Mouse (Mus musculus) kidney, postnatal 0 days (tissue): Measurements from ENCODE around the gene Igsf21. TPM values are rescaled to one million over a fixed set of nuclear protein-coding genes. Genes with fewer than 3 reads are reported as not detected.

Experiments used
- ATAC-seq: fragments of 200-750 bp; cut with Nextera tagmentation; replicated peaks from 2 replicates; pipeline ENCODE4 v1.8.0; 2017; ENCODE audit warnings: low read depth, moderate number of reproducible peaks, moderate TSS enrichment, moderate library complexity; ENCODE audit not compliant: low FRiP score
- DNase-seq: peaks from one replicate; pipeline ENCODE4 v3.0.0-alpha.2; 2016; ENCODE audit warnings: low spot score
- H3K27ac ChIP-seq: fragments of 300-500 bp; sonication (generic); 2 replicates; pipeline ENCODE4 v1.5.1; 2014; ENCODE audit warnings: mild to moderate bottlenecking
- H3K27me3 ChIP-seq: fragments of 300-500 bp; sonication (generic); 2 replicates; pipeline ENCODE4 v1.6.1; 2014; ENCODE audit warnings: low read length, mixed read lengths; ENCODE audit not compliant: insufficient read depth
- H3K36me3 ChIP-seq: fragments of 300-500 bp; sonication (generic); 2 replicates; pipeline ENCODE4 v1.6.1; 2014; ENCODE audit warnings: low read length, mixed read lengths; ENCODE audit not compliant: insufficient read depth
- H3K4me1 ChIP-seq: fragments of 300-500 bp; sonication (generic); replicated peaks from 2 replicates; pipeline ENCODE4 v1.6.1; 2014; ENCODE audit warnings: antibody characterized with exemption, low read length, mixed read lengths; ENCODE audit not compliant: insufficient read depth
- H3K4me2 ChIP-seq: fragments of 300-500 bp; sonication (generic); 2 replicates; pipeline ENCODE4 v1.6.1; 2014; ENCODE audit warnings: mild to moderate bottlenecking, low read length, moderate library complexity, mixed read lengths
- H3K4me3 ChIP-seq: fragments of 300-500 bp; sonication (generic); replicated peaks from 2 replicates; pipeline ENCODE4 v1.5.1; 2014; ENCODE audit warnings: low read depth, low read length
- H3K9ac ChIP-seq: fragments of 300-500 bp; sonication (generic); 2 replicates; pipeline ENCODE4 v1.6.1; 2014; ENCODE audit warnings: low read depth, low read length
- H3K9me3 ChIP-seq: fragments of 300-500 bp; sonication (generic); replicated peaks from 2 replicates; pipeline ENCODE4 v1.6.1; 2016; ENCODE audit warnings: low read length, inconsistent platforms, mixed read lengths
- CTCF ChIP-seq: IDR thresholded peaks from 2 replicates; pipeline ENCODE4 v1.5.1; 2016; ENCODE audit warnings: antibody characterized with exemption, low read depth, mild to moderate bottlenecking, moderate library complexity
- WGBS: fragments of 180-500 bp; shearing (Covaris S2); extraction: QIAGEN DNeasy Blood & Tissue Kit; methylation state at CpG from one replicate; pipeline ENCODE4 v1.1.7; 2014; 5-methylcytosine and 5-hydroxymethylcytosine counted together
- polyA plus RNA-seq: library from polyadenylated mRNA; unstranded; fragments of >200 nt; fragmentation: Nextera tagmentation; extraction: Ambion mirVana; gene quantifications from 2 replicates; pipeline ENCODE4 v1.2.1, GENCODE M21; 2015

The Igsf21 gene
- polyA plus RNA-seq, 1 experiment from 2014 or later: 1.3 TPM

DNA sequence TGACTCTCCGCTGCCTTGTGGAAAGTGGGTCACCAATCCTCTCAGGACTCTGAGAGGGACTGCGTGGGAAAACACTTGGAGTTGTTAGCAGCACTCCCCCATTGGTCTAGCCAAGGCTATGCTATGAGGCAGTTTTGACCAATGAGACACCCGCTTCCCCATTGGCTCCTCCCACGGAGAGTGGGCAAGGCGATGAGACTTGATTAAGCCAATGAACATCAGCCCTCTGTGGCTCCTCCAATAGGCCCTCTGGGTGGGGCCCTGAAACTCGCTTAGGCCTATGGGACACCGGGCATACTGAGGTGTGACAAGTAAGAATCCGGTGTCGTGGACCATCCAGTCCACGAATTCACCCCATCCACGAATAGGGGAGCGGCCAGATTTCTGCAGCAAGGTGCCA lies 242.4 kb downstream of the Igsf21 start:
- H3K9me3 ChIP-seq: no peaks in the 10 kb centered on the region
- H3K4me1 ChIP-seq: no peaks in the 10 kb centered on the region
- H3K4me3 ChIP-seq: no peak overlapping the region
- H3K27ac ChIP-seq: no peak overlapping the region
- H3K36me3 ChIP-seq: no peaks in the 10 kb centered on the region
- TF ChIP-seq CTCF: no peak
- peak overlapping the region; percentile 33 for H3K4me2 ChIP-seq
- WGBS: 12% methylated on average over 12 of the region's 12 CpGs
- DNase-seq (peak; percentile 28), ATAC-seq (peak; percentile 70; the same call in 1 of the 2 replicates)
- H3K27me3 ChIP-seq: peaks cover 9% of the 10 kb centered on the region; the same call in 1 of the 2 replicates
- no peak overlapping the region for H3K9ac ChIP-seq

DNA sequence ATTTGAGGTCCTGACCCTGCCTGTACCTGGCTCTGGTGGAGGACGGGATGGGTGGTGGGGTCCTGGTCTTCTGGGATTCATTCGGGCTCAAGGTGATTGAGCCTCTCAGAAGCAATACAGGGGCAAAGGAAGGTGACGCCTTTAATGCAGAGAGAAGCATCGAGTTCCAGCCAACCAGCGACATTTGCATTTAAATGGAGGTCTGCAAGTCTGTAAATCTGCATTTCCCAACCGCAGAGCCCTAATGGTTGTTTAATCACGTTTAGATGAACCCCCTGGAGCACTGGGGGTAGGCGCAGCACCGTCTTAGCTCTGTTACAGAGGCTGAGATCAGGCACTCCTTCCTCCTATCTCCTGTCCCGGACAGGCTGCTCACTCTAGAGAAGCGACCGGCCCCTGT lies 244.5 kb downstream of the Igsf21 start:
- DNase-seq (no peak), ATAC-seq (no peak)
- Histone ChIP-seq H3K4me3 (no peak overlapping the region), H3K9ac (no peak overlapping the region), H3K27ac (no peak overlapping the region), H3K27me3 (peaks cover 9% of the 10 kb centered on the region; the same call in 1 of the 2 replicates), H3K4me2 (no peak overlapping the region), H3K9me3 (no peaks in the 10 kb centered on the region), H3K4me1 (no peaks in the 10 kb centered on the region), H3K36me3 (no peaks in the 10 kb centered on the region)
- 15% methylated on average over 12 of the region's 12 CpGs for WGBS
- TF ChIP-seq CTCF: no peak

DNA sequence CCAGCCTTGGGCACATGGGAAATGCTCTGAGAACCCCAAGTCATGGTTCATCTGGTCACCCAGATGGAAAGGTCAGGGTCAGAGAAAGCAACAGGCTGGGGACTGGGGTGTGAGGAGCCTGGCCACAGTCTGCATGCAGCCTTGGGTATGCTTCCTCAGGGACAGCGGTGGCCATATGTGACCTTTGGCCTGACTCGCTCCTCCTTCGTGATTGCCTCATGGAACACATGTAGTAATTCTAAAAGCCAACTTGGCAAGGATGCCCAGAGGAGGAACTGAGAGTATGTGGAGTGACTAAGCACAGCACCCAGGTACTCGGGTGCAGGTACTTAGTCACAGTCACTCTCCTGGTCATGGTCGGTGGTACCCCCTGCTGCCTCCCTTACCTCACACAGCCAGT lies 245.7 kb downstream of the Igsf21 start:
- ATAC-seq (no peak), DNase-seq (no peak)
- H3K4me1 ChIP-seq: no peaks in the 10 kb centered on the region
- no peaks in the 10 kb centered on the region for H3K9me3 ChIP-seq
- H3K36me3 ChIP-seq: no peaks in the 10 kb centered on the region
- peaks cover 9% of the 10 kb centered on the region; the same call in 1 of the 2 replicates for H3K27me3 ChIP-seq
- 70% methylated on average over 5 of the region's 5 CpGs for WGBS
- H3K27ac ChIP-seq: no peak overlapping the region
- no peak for TF ChIP-seq CTCF
- H3K9ac ChIP-seq: no peak overlapping the region
- H3K4me2 ChIP-seq: no peak overlapping the region
- H3K4me3 ChIP-seq: no peak overlapping the region

DNA sequence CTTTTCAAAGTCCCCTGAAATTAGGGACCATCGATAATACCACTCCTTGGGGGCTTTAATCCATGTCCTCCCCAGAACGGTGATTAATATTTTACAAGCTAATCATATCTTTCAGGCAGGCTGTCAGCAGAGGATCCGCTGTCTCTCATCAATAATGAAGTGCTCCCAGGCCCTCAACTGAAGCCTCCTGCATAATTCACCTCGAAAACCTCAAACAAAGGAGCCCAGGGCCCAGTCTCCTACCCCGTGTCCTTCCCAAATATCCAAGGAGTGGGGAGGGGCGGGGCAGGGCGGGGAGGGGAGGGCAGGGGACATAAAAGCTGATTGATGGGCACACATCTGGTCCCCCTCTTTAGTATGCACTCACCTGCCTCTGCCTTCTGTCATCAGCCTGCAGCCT lies 247.6 kb downstream of the Igsf21 start:
- 57% methylated on average over 7 of the region's 7 CpGs for WGBS
- Histone ChIP-seq H3K27ac (no peak overlapping the region), H3K9ac (no peak overlapping the region), H3K27me3 (peaks cover 8% of the 10 kb centered on the region; the same call in 1 of the 2 replicates), H3K4me1 (no peaks in the 10 kb centered on the region), H3K36me3 (no peaks in the 10 kb centered on the region), H3K9me3 (no peaks in the 10 kb centered on the region), H3K4me2 (no peak overlapping the region), H3K4me3 (no peak overlapping the region)
- no peak for TF ChIP-seq CTCF
- DNase-seq (no peak), ATAC-seq (no peak)

DNA sequence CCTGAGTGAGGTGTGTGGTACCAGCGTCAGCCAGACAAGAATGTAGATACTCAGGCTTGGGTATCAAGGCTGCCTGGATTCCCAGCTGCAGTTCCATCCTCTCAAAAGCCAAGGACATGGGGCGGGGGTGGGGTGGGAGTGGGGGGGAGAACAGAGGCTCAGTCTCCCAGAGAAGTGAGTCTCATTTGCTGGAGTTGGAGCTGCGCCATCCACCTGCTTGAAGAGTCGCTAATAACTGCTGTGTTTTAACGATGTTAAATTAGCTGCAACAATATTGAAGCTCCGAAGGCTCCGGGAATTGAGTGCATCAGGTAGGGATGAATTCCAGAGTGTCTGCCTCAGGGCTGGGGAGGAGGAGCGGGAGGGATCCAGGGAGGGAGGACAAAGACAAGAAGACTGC lies 250.9 kb downstream of the Igsf21 start:
- Histone ChIP-seq H3K36me3 (no peaks in the 10 kb centered on the region), H3K9me3 (no peaks in the 10 kb centered on the region), H3K4me1 (no peaks in the 10 kb centered on the region), H3K4me2 (no peak overlapping the region), H3K27ac (no peak overlapping the region), H3K27me3 (no peaks in the 10 kb centered on the region), H3K4me3 (no peak overlapping the region), H3K9ac (no peak overlapping the region)
- TF ChIP-seq CTCF: no peak
- no peak for ATAC-seq
- WGBS: 44% methylated on average over 8 of the region's 8 CpGs
- no peak for DNase-seq

DNA sequence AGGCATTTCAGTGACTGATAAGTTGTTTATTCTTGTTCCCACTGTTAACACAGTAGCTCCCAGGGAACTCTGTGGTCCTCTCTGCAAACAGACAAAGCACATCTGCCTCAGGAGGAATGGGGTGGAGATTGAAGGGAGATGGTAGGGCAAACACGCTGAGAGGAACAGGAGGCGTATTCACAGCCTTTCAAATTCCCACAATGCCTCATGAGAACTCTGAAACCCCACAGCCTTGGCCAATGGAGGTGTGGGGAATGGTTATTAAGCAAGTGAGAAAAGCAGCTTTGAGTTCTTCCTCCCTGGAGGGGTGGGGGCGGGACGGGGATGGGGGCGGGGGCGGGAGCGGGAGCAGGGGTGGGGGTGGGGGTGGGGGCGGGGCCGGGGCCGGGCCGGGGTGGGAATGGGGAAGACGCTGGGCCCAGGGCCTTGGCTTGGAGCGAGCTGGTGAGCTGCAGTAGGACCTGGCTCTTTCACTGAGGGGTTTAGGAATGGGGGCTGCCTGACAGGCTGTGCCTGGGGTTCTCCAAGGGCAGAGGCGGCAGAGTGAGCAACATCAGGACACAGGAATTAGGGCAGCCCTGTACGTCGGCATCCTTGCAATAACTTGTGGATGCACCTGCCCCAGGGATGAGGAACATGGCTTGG lies 253.4 kb downstream of the Igsf21 start:
- DNase-seq: no peak

DNA sequence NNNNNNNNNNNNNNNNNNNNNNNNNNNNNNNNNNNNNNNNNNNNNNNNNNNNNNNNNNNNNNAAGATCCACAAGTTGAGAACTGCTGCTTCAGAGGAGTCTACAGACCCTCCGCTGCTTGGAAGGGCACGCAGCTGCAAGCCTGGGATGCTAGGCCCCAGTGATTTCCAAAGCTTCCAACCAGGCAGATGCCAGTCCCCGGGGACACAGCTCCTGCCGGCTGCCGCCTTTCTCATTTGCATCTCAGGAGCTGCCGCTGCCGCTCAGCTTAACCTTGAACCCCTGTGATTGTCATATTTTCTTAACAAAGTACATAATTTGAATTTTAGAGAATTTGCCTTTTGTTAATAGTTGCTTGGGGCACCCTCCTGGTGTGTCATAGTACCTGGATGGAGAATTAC lies 259.7 kb downstream of the Igsf21 start:
- Histone ChIP-seq H3K27ac (no peak overlapping the region), H3K4me2 (no peak overlapping the region), H3K9me3 (no peaks in the 10 kb centered on the region), H3K4me3 (no peak overlapping the region), H3K27me3 (no peaks in the 10 kb centered on the region), H3K36me3 (no peaks in the 10 kb centered on the region), H3K9ac (no peak overlapping the region), H3K4me1 (no peaks in the 10 kb centered on the region)
- 33% methylated on average over 7 of the region's 7 CpGs for WGBS
- TF ChIP-seq CTCF: no peak
- DNase-seq (no peak), ATAC-seq (no peak)

More for the DNA sequence above, 253.4 kb downstream of the Igsf21 start:
- no peak overlapping the region for H3K4me2 ChIP-seq
- no peak overlapping the region for H3K9ac ChIP-seq
- no peaks in the 10 kb centered on the region for H3K9me3 ChIP-seq
- no peak overlapping the region for H3K4me3 ChIP-seq
- TF ChIP-seq CTCF: no peak
- ATAC-seq: no peak
- no peaks in the 10 kb centered on the region for H3K27me3 ChIP-seq
- H3K27ac ChIP-seq: no peak overlapping the region
- WGBS: 19% methylated on average over 11 of the region's 16 CpGs
- no peaks in the 10 kb centered on the region for H3K4me1 ChIP-seq
- no peaks in the 10 kb centered on the region for H3K36me3 ChIP-seq
